ENCODE assay signal across 8 mouse cellular contexts in the genomic region with DNA sequence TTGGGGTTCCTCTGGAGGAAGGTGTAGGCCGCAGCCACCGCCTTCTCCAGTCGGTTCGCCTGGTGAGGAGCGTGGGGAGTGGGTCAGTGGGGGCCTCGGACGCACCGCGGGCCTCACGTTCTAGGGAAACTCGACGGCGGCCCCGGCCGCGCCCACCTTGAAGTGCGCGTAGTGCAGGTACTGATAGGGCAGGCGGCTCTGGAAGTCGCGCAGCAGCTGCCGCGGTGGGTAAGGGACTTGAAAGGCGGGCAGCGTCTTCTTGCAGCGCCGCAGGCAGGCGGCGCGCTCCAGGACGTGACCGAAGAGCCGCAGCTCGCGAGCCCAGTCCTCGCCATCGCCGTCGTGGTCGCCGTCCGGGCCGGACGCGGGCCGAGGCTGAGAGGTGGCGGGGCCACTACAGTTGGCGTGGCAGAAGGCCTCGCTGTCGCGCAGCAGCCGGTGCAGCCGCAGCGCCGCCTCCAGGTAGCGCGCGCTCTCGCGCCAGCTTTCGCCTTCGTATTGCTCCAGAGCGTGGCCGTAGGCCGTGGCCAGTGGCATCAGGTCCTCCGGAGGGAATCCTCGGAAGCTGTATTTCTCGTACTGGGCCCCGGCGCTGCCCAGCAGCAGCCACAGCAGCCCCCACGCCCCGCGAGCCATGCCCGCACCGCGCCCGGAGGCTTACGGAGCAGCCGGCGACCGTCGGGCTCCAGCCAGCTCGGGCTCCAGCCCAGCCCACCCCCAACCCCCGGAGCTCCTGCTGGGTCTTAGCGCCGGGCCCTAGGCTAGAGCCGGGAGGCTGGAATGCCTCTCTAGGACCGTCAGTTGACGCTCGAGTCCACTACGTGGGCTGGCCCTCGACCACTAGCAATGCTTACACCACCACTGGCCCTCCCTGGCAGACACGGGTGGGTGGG. TPM values are rescaled to one million over a fixed set of nuclear protein-coding genes. Genes with fewer than 3 reads are reported as not detected.
DNase-seq lines count a peak whose midpoint lies in the region; ATAC-seq and TF ChIP-seq lines count a peak whose summit lies in the region.

A gene (minus strand): TSS at position 816 of the 893 bp plus-strand sequence.

- peak within 1 kb of the TSS; percentile 74 for H3K4me2 ChIP-seq in intestine, postnatal 0 days (replicated peaks; ENCODE audit: low read depth)
- peak within 1 kb of the TSS; percentile 89 for H3K4me2 ChIP-seq in limb, embryonic 13.5 days (replicated peaks)
- H3K4me2 ChIP-seq in midbrain, embryonic 13.5 days (replicated peaks) = peak within 1 kb of the TSS; percentile 64

- no peaks in the 10 kb centered on the region for H3K9me3 ChIP-seq in intestine, postnatal 0 days (ENCODE audit: control insufficient read depth)
- no peaks in the 10 kb centered on the region for H3K9me3 ChIP-seq in limb, embryonic 13.5 days
- no peaks in the 10 kb centered on the region for H3K9me3 ChIP-seq in midbrain, embryonic 13.5 days

- peak; percentile 91 for TF ChIP-seq CTCF in intestine, postnatal 0 days (IDR thresholded peaks at IDR 0.05; ENCODE audit: low read depth)

- peak within 1 kb of the TSS; percentile 54 for H3K4me3 ChIP-seq in intestine, postnatal 0 days (ENCODE audit: low read depth, low read length)
- H3K4me3 ChIP-seq in limb, embryonic 13.5 days = peak within 1 kb of the TSS; percentile 80
- peak within 1 kb of the TSS; percentile 62 for H3K4me3 ChIP-seq in midbrain, embryonic 13.5 days (replicated peaks)

- no peaks in the 10 kb centered on the region for H3K27me3 ChIP-seq in intestine, postnatal 0 days (replicated peaks; ENCODE audit: control insufficient read depth, insufficient read depth, low read length)
- H3K27me3 ChIP-seq in limb, embryonic 13.5 days = no peaks in the 10 kb centered on the region
- H3K27me3 ChIP-seq in midbrain, embryonic 13.5 days = peaks cover 37% of the 10 kb centered on the region

- 2% methylated on average over 90 of the region's 93 CpGs for WGBS in intestine, postnatal 0 days
- WGBS in limb, embryonic 13.5 days = under 1% methylated on average over 93 of the region's 93 CpGs
- under 1% methylated on average over 87 of the region's 93 CpGs for WGBS in midbrain, embryonic 13.5 days

- H3K27ac ChIP-seq in intestine, postnatal 0 days (ENCODE audit: low read depth, low read length) = peak within 1 kb of the TSS; percentile 69
- peak within 1 kb of the TSS; percentile 98 for H3K27ac ChIP-seq in limb, embryonic 13.5 days
- peak within 1 kb of the TSS; percentile 74 for H3K27ac ChIP-seq in midbrain, embryonic 13.5 days

- H3K36me3 ChIP-seq in intestine, postnatal 0 days (ENCODE audit: control insufficient read depth, insufficient read depth) = peaks cover 4% of the 10 kb centered on the region; the same call in 1 of the 2 replicates
- peaks cover 35% of the 10 kb centered on the region for H3K36me3 ChIP-seq in limb, embryonic 13.5 days
- H3K36me3 ChIP-seq in midbrain, embryonic 13.5 days = 0 out of 2 replicates have a peak, but pooled peaks cover 1% of the 10 kb centered on the region

- ATAC-seq in intestine, postnatal 0 days = peak; percentile 78
- peak; percentile 96 for ATAC-seq in limb, embryonic 13.5 days (ENCODE audit: low FRiP score, low read depth)
- ATAC-seq in midbrain, embryonic 13.5 days = peak; percentile 95
- ATAC-seq in inflammation-experienced regulatory T-cells, adult 6 months = no peak

- DNase-seq in adrenal gland, postnatal 36 days = peak; percentile 89 to 92
- peak; percentile 89 for DNase-seq in embryo, embryonic 9.5 days (ENCODE audit: extremely low spot score)
- peak; percentile 99 for DNase-seq in heart, adult 11 months
- peak; percentile 12 for DNase-seq in spleen, adult 12 weeks (ENCODE audit: low spot score)

- peak within 1 kb of the TSS; percentile 50 for H3K9ac ChIP-seq in intestine, postnatal 0 days (ENCODE audit: low read depth, low read length)
- H3K9ac ChIP-seq in limb, embryonic 13.5 days = peak within 1 kb of the TSS; percentile 85
- peak within 1 kb of the TSS; percentile 75 for H3K9ac ChIP-seq in midbrain, embryonic 13.5 days (replicated peaks)

- H3K4me1 ChIP-seq in intestine, postnatal 0 days (replicated peaks; ENCODE audit: control insufficient read depth, insufficient read depth, low read length) = peaks cover 6% of the 10 kb centered on the region; the same call in 1 of the 2 replicates
- H3K4me1 ChIP-seq in limb, embryonic 13.5 days = peaks cover 42% of the 10 kb centered on the region
- peaks cover 33% of the 10 kb centered on the region for H3K4me1 ChIP-seq in midbrain, embryonic 13.5 days (replicated peaks)

RNA-seq across cellular contexts. Expression of the gene that starts here (rescaled TPM):
- 10 to 100 TPM; 26.3 to 40.5 TPM for total RNA-seq in adrenal gland, postnatal 36 days (2021)
- 17.0 and 17.2 TPM in 2 replicates for polyA plus RNA-seq in intestine, postnatal 0 days (2015; fragmentation: Nextera tagmentation; extraction: Ambion mirVana)
- 77.1 and 81.9 TPM in 2 replicates for polyA plus RNA-seq in limb, embryonic 13.5 days (2015; fragmentation: Nextera tagmentation; extraction: Ambion mirVana)
- polyA plus RNA-seq in midbrain, embryonic 13.5 days (2015; fragmentation: Nextera tagmentation; extraction: Ambion mirVana) = 13.7 and 16.8 TPM in 2 replicates
- polyA plus RNA-seq in inflammation-experienced regulatory T-cells, adult 6 months (2017; shearing (Covaris generic)) = under 1 TPM in 1 of 3 experiments, not detected in 2; 0.92 TPM

Comparison
In these comparisons a context has a peak if more than half of its experiments do, and no peak if none do; other contexts are left out.
1. DNase-seq: peak in every context shown above with its lines; median percentile 99 in heart, adult 11 months; 90 in adrenal gland, postnatal 36 days; 89 in embryo, embryonic 9.5 days; 12 in spleen, adult 12 weeks.